Mouse (Mus musculus) kidney, embryonic 14.5 days (tissue): Measurements from ENCODE around the gene Mrvi1. TPM values are rescaled to one million over a fixed set of nuclear protein-coding genes. Genes with fewer than 3 reads are reported as not detected.

ENCODE experiments used
- ATAC-seq: fragments of 200-750 bp; cut with Nextera tagmentation; 2 replicates; pipeline ENCODE4 v1.8.0; 2017; ENCODE audit warnings: moderate number of reproducible peaks, mild to moderate bottlenecking, moderate TSS enrichment, moderate library complexity; ENCODE audit not compliant: low FRiP score, low TSS enrichment
- H3K27ac ChIP-seq: fragments of 300-500 bp; sonication (generic); 2 replicates; pipeline ENCODE4 v1.5.1; 2014; ENCODE audit warnings: low read depth, mild to moderate bottlenecking, low read length, moderate library complexity, mixed read lengths
- H3K27me3 ChIP-seq: fragments of 300-500 bp; sonication (generic); 2 replicates; pipeline ENCODE4 v1.6.1; 2014; ENCODE audit warnings: mild to moderate bottlenecking, low read length; ENCODE audit not compliant: control insufficient read depth, insufficient read depth
- H3K36me3 ChIP-seq: fragments of 300-500 bp; sonication (generic); 2 replicates; pipeline ENCODE4 v1.6.1; 2014; ENCODE audit warnings: low read length, mixed read lengths; ENCODE audit not compliant: control insufficient read depth, insufficient read depth
- H3K4me1 ChIP-seq: fragments of 300-500 bp; sonication (generic); 2 replicates; pipeline ENCODE4 v1.6.1; 2014; ENCODE audit warnings: low read length, mixed read lengths; ENCODE audit not compliant: control insufficient read depth, insufficient read depth
- H3K4me2 ChIP-seq: fragments of 300-500 bp; sonication (generic); replicated peaks from 2 replicates; pipeline ENCODE4 v1.6.1; 2014; ENCODE audit warnings: low read depth, mild to moderate bottlenecking, low read length
- H3K4me3 ChIP-seq: fragments of 300-500 bp; sonication (generic); 2 replicates; pipeline ENCODE4 v1.5.1; 2014; ENCODE audit warnings: mild to moderate bottlenecking, low read length
- H3K9ac ChIP-seq: fragments of 300-500 bp; sonication (generic); 2 replicates; pipeline ENCODE4 v1.6.1; 2014; ENCODE audit warnings: low read depth, mild to moderate bottlenecking, low read length, moderate library complexity
- H3K9me3 ChIP-seq: fragments of 300-500 bp; sonication (generic); 2 replicates; pipeline ENCODE4 v1.6.1; 2016; ENCODE audit warnings: low read length; ENCODE audit not compliant: control insufficient read depth
- WGBS: fragments of 180-500 bp; shearing (Covaris S2); extraction: QIAGEN DNeasy Blood & Tissue Kit; methylation state at CpG from one replicate; pipeline ENCODE4 v1.1.7; 2014; 5-methylcytosine and 5-hydroxymethylcytosine counted together
- polyA plus RNA-seq: library from polyadenylated mRNA; unstranded; fragments of >200 nt; fragmentation: Nextera tagmentation; extraction: Ambion mirVana; gene quantifications from 2 replicates; pipeline ENCODE4 v1.2.1, GENCODE M21; 2014

Gene Mrvi1
- polyA plus RNA-seq, 1 experiment from 2014 or later: 15.1 TPM

DNA sequence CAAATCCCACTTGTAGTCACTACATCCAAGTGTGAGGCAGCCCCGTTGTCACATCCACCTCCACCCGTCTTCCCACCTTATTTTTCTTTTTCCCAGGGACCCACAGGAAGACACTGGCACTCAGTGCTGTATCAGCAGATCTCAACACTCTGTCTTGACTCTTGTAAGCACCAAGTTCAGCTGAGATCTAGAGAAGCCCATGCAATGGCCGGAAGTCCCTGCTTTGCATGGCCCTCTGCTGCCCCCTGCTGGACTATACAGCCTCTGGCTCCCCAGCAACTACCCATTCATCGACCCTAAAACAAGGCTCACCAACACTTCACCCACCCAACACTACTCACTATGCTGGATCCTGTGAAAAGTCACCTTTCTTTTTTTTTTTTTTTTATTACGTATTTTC lies 32.6 kb upstream of the Mrvi1 start:
- Histone ChIP-seq H3K36me3 (no peaks in the 10 kb centered on the region), H3K9me3 (no peaks in the 10 kb centered on the region), H3K27ac (no peak overlapping the region), H3K27me3 (no peaks in the 10 kb centered on the region), H3K4me3 (no peak overlapping the region), H3K4me1 (no peaks in the 10 kb centered on the region), H3K9ac (no peak overlapping the region), H3K4me2 (no peak overlapping the region)
- 20% methylated on average over 5 of the region's 5 CpGs for WGBS
- peak; percentile 90 for ATAC-seq

DNA sequence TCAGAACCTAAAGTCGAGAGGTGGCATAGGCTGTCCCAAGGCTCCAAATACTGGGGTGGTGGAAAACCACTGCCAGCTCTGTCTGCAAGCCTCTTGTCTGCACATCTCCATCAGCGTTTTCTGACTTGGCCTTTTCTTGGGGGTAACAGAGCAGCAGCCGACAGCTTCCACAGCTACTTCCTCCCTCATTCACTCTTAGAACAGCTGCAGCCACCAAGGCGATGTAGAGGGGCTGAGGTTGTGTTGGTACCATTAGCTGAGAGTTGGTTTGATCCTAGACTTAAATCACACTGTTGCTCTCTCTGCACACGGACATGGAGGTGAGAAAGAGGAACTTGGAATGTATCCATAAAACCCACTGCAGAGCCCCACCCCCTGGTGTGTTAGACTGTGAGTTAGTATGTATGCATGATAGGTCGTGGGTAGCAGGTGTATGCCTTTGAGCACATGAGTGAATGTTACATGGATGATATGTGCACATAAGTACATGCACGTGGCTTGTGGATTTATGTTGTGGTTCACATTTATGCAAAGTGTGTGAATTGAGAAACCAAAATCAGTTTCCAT lies 31.9 kb upstream of the Mrvi1 start:
- H3K4me1 ChIP-seq: no peaks in the 10 kb centered on the region

DNA sequence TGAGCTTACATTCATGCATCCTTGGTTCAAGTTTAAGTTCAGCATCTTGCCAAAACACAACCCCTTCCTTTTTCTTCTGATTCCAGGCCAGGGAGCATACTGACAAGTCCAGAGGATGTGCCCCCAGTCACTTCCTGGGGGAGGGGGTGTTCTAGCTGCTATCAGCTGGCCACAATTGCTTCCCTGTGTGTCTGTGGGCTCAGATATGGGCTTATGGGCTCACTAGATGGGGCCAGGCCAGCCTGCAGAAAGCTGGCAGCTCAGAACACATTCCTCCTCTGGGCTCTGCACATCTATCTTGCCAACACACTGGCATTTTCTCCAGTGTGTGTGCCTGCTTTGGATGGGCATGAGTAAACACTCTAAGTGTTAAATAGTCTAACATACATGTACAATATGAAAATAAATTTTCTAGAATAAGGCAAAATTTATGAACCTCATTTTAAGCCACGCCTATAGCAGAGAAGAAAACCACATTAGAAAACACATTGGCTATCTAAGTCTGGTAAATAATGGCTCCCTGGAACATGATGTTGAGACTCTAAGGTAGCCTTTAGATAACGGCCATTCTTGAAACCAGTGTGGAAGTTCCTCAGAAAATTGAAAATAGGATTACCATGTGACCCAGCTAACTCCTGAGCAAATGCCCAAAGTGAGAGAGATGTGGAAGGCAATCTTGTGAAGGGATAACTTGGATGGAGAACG lies 22.0 kb upstream of the Mrvi1 start:
- WGBS: 93% methylated on average over 3 of the region's 3 CpGs
- ATAC-seq: no peak
- H3K27me3 ChIP-seq: no peaks in the 10 kb centered on the region

More for the DNA sequence above, 31.9 kb upstream of the Mrvi1 start:
- Histone ChIP-seq H3K36me3 (no peaks in the 10 kb centered on the region), H3K27ac (no peak overlapping the region), H3K4me2 (no peak overlapping the region), H3K9ac (no peak overlapping the region), H3K27me3 (no peaks in the 10 kb centered on the region), H3K9me3 (no peaks in the 10 kb centered on the region), H3K4me3 (no peak overlapping the region)
- WGBS: 80% methylated on average over 7 of the region's 7 CpGs
- no peak for ATAC-seq

DNA sequence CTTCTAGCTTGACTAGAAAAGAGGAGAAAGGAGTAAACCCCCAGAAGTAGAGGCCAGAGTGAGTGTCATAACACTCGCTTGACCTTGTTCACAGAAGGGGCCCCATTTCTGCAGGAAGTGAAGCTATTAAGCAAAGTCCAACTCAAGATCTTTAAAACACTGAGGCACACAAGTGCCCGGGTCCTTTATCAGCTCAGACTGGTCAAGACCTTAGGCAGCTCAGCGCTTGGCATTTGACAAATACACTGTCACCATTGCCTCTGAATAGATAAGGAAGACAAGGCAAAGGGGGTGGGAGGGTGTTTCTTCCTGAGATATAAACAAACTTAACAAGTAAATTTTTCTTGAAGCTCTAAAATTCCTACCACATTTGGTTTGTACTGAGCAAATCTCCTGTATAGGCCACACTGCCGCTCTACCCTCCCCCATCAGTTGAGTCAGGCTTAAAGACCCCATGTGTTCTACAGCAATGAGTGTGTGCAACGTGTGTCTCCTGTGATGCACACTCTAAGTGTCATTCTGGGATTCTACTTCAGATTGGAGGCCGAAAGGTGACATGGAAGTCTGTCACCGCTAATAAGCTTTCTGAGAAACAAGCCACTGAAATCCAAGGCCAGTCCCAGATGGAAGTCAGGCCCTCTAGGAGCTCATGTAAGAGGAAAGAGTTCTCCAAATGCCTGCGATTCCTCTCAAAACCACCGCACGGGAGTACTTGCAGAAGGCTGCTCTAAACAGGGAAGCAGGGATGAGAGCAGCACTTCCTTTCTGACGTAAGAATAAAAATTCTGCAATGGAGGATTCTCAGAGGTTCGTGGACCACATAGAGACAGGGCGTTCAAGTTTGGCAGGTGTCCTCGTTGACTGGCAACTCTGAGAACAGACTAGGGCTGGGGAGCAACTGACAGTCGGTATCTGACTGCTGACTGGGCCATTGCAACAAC lies 16.9 kb upstream of the Mrvi1 start:
- no peaks in the 10 kb centered on the region for H3K9me3 ChIP-seq
- no peaks in the 10 kb centered on the region for H3K4me1 ChIP-seq
- no peak overlapping the region for H3K4me2 ChIP-seq
- 79% methylated on average over 15 of the region's 15 CpGs for WGBS
- no peak for ATAC-seq
- H3K36me3 ChIP-seq: no peaks in the 10 kb centered on the region
- no peak overlapping the region for H3K27ac ChIP-seq
- H3K4me3 ChIP-seq: no peak overlapping the region
- no peaks in the 10 kb centered on the region for H3K27me3 ChIP-seq
- H3K9ac ChIP-seq: no peak overlapping the region

More for the DNA sequence above, 22.0 kb upstream of the Mrvi1 start:
- no peak overlapping the region for H3K27ac ChIP-seq
- H3K4me1 ChIP-seq: no peaks in the 10 kb centered on the region
- H3K9me3 ChIP-seq: no peaks in the 10 kb centered on the region
- H3K4me2 ChIP-seq: no peak overlapping the region
- no peak overlapping the region for H3K9ac ChIP-seq
- H3K4me3 ChIP-seq: no peak overlapping the region
- H3K36me3 ChIP-seq: no peaks in the 10 kb centered on the region

DNA sequence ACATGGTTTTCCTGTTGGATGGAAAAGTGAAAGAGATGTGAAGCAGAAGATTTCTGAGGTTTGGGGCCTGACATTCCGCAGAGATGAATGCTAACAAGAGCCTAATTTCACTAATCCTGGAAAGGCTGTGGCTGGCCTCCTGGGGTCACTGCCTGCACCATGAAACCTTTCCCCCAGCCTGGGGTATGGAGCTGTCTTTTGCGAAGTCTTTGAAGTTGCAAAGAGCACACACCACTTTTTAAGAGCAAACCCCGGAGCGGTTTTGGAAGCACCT lies 8.9 kb upstream of the Mrvi1 start:
- H3K4me2 ChIP-seq: no peak overlapping the region

DNA sequence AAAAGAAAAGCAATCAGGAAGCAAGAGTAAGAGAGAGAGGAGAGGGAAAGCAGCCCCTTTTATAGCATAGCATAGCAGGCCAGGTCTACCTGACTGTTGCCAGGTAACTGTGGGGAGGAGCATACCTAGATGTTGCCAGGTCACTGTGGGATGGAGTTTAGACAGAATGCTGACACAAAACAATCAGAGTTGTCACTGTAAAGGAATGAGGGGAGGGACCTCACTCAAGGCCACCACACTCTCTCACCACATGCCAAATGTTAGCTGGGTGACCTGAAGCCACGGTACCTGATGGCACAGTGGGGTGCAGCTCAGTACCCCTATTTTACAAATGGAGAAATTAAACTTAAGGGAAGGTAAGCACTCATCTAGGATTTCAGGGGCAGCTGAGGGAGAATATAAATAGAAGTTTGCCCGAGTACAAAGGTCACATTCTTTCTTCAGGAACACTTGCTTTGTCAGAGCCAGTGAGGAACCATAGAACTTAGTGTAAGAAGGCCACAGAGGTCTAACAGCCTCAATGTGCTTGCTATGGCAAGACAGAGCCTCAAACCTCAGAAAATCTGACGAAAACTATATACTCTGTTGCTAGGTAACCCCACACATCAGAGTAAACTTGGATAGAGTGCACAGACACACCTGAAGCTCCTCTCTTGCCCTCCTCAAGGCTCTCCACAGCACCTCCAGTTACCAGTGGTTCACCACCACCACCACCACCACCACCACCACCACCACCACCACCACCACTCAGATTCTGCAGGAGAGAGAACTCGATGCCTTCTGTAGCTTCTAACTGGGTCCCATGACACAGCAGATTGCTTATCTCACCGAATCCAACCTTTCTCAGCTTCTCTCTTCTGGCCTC lies 8.3 kb upstream of the Mrvi1 start:
- H3K9me3 ChIP-seq: no peaks in the 10 kb centered on the region
- H3K4me3 ChIP-seq: no peak overlapping the region
- H3K27me3 ChIP-seq: no peaks in the 10 kb centered on the region
- no peaks in the 10 kb centered on the region for H3K36me3 ChIP-seq
- no peak overlapping the region for H3K4me2 ChIP-seq
- 57% methylated on average over 5 of the region's 5 CpGs for WGBS
- ATAC-seq: no peak
- peaks cover 4% of the 10 kb centered on the region; the same call in 1 of the 2 replicates for H3K4me1 ChIP-seq
- no peak overlapping the region for H3K9ac ChIP-seq
- H3K27ac ChIP-seq: peak overlapping the region; percentile 27; the same call in 1 of the 2 replicates

More for the DNA sequence above, 8.9 kb upstream of the Mrvi1 start:
- Histone ChIP-seq H3K9me3 (no peaks in the 10 kb centered on the region), H3K27ac (no peak overlapping the region; the same call in 1 of the 2 replicates), H3K4me1 (peaks cover 4% of the 10 kb centered on the region; the same call in 1 of the 2 replicates), H3K36me3 (no peaks in the 10 kb centered on the region), H3K9ac (no peak overlapping the region), H3K4me3 (no peak overlapping the region), H3K27me3 (no peaks in the 10 kb centered on the region)
- no peak for ATAC-seq
- 51% methylated on average over 4 of the region's 4 CpGs for WGBS

DNA sequence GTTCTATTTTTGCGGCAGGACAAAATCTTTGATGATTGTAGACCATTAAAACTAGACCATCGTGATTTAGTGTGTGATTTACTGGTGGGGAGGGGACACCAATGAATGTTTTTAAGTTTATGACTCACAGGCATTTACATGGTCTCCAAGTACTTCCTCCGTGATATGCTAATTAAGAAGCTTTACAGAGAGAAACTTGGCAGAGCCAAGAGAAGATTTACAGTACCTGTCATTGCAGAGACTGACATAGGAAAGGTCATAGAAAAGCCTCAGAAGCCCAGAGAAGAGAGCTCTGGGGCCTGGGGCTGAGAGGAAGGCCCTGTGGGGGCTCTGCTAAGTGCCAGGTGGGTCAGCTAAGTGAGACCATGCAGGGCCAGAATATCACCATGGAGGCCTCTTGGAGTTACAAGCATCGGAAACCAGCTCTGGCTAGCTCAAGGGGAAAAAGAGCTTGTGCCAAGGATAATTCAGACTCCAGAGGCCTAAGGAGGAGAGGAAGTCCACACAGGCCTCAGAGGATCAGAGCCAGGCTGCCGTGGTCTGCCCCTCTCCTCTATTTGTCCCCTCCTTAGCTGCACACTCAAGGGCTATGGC lies 7.1 kb upstream of the Mrvi1 start:
- 21% methylated on average over 5 of the region's 5 CpGs for WGBS
- ATAC-seq: peak; percentile 68
- Histone ChIP-seq H3K9ac (no peak overlapping the region), H3K27me3 (no peaks in the 10 kb centered on the region), H3K4me3 (no peak overlapping the region), H3K4me2 (no peak overlapping the region), H3K36me3 (no peaks in the 10 kb centered on the region), H3K27ac (peak overlapping the region; percentile 74), H3K9me3 (no peaks in the 10 kb centered on the region), H3K4me1 (peaks cover 4% of the 10 kb centered on the region; the same call in 1 of the 2 replicates)

DNA sequence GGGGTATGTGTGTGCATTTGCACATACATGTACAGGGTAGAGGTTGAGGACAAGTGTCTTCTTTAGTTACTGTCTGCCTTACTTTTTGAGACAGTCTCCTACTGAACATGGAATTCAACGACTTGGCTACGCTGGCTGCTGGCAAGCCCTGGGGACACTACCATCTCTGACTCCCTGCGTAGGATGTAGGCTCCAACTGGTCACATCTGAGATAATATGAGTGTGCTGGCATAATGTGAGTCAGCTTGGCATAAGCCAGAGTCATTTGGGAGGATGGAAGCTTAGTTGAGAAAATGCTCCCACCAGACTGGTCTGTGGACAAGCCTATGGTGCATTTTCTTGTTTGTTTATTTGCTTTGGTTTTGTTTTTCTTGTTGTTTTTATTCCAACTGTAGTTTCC lies 5.8 kb upstream of the Mrvi1 start:
- no peak overlapping the region for H3K4me3 ChIP-seq
- 89% methylated on average over 3 of the region's 3 CpGs for WGBS
- no peak overlapping the region for H3K4me2 ChIP-seq
- no peak overlapping the region for H3K9ac ChIP-seq
- no peaks in the 10 kb centered on the region for H3K27me3 ChIP-seq
- no peaks in the 10 kb centered on the region for H3K9me3 ChIP-seq
- no peaks in the 10 kb centered on the region for H3K36me3 ChIP-seq
- H3K4me1 ChIP-seq: peaks cover 4% of the 10 kb centered on the region; the same call in 1 of the 2 replicates
- ATAC-seq: no peak
- H3K27ac ChIP-seq: peak overlapping the region; percentile 7; the same call in 1 of the 2 replicates
